Mouse (Mus musculus) intestine, embryonic 16.5 days (tissue): ENCODE results near the gene Brd9. TPM values are rescaled to one million over a fixed set of nuclear protein-coding genes. Genes with fewer than 3 reads are reported as not detected.
"Not testable (repeated sequence)": the region's sequence is repeated elsewhere in the genome, so short reads cannot be mapped to it uniquely, and the experiment has no call there.

Experiments
- ATAC-seq: fragments of 200-750 bp; cut with Nextera tagmentation; 2 replicates; pipeline ENCODE4 v1.8.0; 2017; ENCODE audit warnings: moderate TSS enrichment, moderate library complexity
- H3K27ac ChIP-seq: fragments of 300-500 bp; sonication (generic); 2 replicates; pipeline ENCODE4 v1.5.1; 2014; ENCODE audit warnings: mild to moderate bottlenecking, low read length
- H3K27me3 ChIP-seq: fragments of 300-500 bp; sonication (generic); replicated peaks from 2 replicates; pipeline ENCODE4 v1.6.1; 2014; ENCODE audit warnings: low read length, control low read depth, mixed read lengths; ENCODE audit not compliant: control insufficient read depth, insufficient read depth
- H3K36me3 ChIP-seq: fragments of 300-500 bp; sonication (generic); 2 replicates; pipeline ENCODE4 v1.6.1; 2014; ENCODE audit warnings: low read length, control low read depth; ENCODE audit not compliant: control insufficient read depth, insufficient read depth
- H3K4me1 ChIP-seq: fragments of 300-500 bp; sonication (generic); 2 replicates; pipeline ENCODE4 v1.6.1; 2014; ENCODE audit warnings: low read length, control low read depth, mixed read lengths; ENCODE audit not compliant: control insufficient read depth, insufficient read depth
- H3K4me2 ChIP-seq: fragments of 300-500 bp; sonication (generic); 2 replicates; pipeline ENCODE4 v1.6.1; 2014; ENCODE audit warnings: low read depth, low read length, control low read depth
- H3K4me3 ChIP-seq: fragments of 300-500 bp; sonication (generic); 2 replicates; pipeline ENCODE4 v1.5.1; 2014; ENCODE audit warnings: mild to moderate bottlenecking, low read length
- H3K9ac ChIP-seq: fragments of 300-500 bp; sonication (generic); 2 replicates; pipeline ENCODE4 v1.6.1; 2014; ENCODE audit warnings: low read depth, low read length
- H3K9me3 ChIP-seq: fragments of 300-500 bp; sonication (generic); 2 replicates; pipeline ENCODE4 v1.6.1; 2016; ENCODE audit warnings: low read length, control low read depth; ENCODE audit not compliant: control insufficient read depth
- WGBS: fragments of 180-500 bp; shearing (Covaris S2); extraction: QIAGEN DNeasy Blood & Tissue Kit; methylation state at CpG from one replicate; pipeline ENCODE4 v1.1.7; 2014; 5-methylcytosine and 5-hydroxymethylcytosine counted together
- microRNA-seq: library from miRNA; unstranded; fragments of <30 nt; microRNA quantifications from one replicate; pipeline ENCODE4, GENCODE M21; 2016
- polyA plus RNA-seq: library from polyadenylated mRNA; unstranded; fragments of >200 nt; fragmentation: Nextera tagmentation; extraction: Ambion mirVana; gene quantifications from 2 replicates; pipeline ENCODE4 v1.2.1, GENCODE M21; 2015

Brd9 gene
- polyA plus RNA-seq, 1 experiment from 2014 or later, result 37.4 TPM

DNA sequence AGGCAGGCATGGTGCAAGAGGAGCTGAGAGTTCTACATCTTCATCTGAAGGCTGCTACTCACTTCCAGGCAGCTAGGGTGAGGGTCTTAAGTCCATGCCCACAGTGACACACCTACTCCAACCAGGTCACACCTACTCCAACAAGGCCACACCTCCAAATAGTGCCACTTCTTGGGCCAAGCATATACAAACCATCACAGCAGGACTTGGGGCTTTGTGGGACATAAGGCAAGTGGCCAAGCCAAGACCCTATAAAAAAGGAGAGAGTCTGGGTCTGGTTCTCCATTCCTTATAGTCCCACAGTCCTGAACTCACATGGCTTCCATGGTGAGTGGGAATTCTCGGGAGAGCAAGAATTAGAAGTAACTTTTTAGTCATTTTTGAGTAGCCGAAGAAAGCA lies 70.6 kb downstream of the Brd9 start:
- ATAC-seq, H3K4me2 ChIP-seq, H3K9me3 ChIP-seq, H3K27ac ChIP-seq, H3K9ac ChIP-seq, H3K4me1 ChIP-seq, H3K4me3 ChIP-seq, H3K36me3 ChIP-seq: not testable (repeated sequence)
- WGBS, result 85% methylated on average over 2 of the region's 2 CpGs
- H3K27me3 ChIP-seq, result peaks cover 16% of the 10 kb centered on the region

DNA sequence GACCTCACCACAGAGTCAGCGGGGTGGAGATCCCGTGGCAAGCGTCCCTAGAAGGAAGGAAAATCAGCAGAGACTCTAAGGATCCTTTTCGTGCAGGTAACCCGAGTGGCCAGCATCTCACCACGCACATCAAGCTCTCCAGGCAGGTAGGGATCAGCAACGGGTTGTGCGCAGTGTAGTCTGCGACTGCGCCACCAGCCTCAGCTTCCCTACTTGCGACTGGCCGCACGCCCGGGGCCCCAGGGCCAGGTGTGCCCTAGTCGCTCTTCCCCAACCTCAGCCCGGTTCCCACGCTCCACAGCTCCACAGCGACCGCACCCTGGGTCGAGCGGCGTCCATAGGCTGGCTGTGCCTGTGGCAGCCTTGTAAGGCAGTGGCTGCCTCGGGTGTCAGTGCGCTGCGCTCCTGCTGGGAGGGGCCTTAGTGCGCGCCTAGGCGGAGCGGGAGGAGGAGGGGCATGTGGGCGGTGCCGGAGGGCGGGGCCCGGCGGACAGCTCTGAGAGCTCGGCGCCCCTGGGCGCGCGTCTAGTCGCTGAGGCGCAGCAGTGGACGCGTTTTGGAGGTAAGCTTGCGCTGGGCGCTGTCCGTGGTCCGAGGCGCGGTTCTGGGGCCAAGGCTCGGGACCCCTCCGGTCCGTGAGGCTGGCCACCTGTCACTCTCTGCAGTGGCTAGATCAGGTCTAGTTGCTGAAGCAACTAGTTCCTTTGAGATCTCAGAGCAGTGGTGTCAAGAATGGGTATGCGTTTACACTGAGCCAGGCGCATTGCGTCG lies 71.5 kb downstream of the Brd9 start, which contains the start of gene Tppp:
Tppp (plus strand) TSS at position 460 of the 771 bp plus-strand sequence.
- Histone ChIP-seq H3K9me3 (no peaks in the 10 kb centered on the region), H3K9ac (peak within 1 kb of the TSS; percentile 72), H3K4me2 (peak within 1 kb of the TSS; percentile 100), H3K36me3 (no peaks in the 10 kb centered on the region), H3K4me1 (peaks cover 9% of the 10 kb centered on the region), H3K4me3 (peak within 1 kb of the TSS; percentile 61), H3K27me3 (peaks cover 16% of the 10 kb centered on the region), H3K27ac (no peak within 1 kb of the TSS; the same call in 1 of the 2 replicates)
- WGBS, result under 1% methylated on average over 55 of the region's 56 CpGs
- peak; percentile 99 for ATAC-seq

DNA sequence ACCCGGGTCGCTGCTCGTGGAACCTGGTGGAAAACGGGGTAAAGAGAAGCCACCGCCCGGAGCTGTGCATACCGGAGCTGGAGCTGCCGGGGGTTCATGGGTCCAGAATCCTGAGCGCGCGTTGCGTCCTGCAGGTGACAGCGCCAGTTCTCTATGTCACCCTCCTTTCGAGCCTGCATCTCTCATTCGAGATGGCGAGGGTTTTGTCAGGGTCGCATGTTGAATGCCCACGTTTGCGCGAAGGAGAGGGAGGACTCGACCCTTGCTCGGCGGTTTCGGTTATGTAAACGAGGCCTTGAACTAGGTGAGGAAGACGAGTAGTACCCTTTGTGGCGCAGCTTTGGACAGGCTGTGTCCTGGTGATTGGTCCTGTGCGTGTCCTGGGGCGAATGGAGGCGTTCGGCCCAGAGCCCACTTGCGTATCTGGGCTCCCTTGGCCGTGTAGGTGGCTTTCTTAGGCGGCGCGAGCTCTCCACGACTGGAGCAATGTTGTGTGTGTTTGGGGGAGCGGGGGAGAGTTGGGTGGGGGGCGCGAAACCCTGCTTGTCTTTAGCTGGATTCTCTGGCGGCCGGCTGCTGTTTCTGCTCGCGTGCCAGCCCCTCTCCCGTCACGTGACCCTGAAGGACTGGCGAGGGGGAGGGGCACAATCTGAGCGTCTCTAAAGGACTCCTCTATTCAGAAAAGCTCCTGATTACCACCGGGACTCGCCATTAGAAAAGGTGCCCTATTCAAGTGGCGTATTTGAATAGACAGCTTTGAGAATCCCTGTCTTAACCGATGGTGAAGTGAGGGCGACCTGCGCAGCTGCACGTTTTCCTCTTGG lies 72.4 kb downstream of the Brd9 start:
- Histone ChIP-seq H3K9me3 (no peaks in the 10 kb centered on the region), H3K4me3 (peak overlapping the region; percentile 61), H3K27ac (no peak overlapping the region; the same call in 1 of the 2 replicates), H3K4me1 (peaks cover 9% of the 10 kb centered on the region), H3K9ac (peak overlapping the region; percentile 72), H3K4me2 (peak overlapping the region; percentile 100), H3K27me3 (peaks cover 16% of the 10 kb centered on the region), H3K36me3 (no peaks in the 10 kb centered on the region)
- peak; percentile 29 for ATAC-seq
- under 1% methylated on average over 55 of the region's 55 CpGs for WGBS

Small RNA genes within 50 kb of the gene (microRNA-seq; reads per million reads assigned to microRNA genes)
- gene Gm25197, result not detected

Other genes starting within 250 kb of the Brd9 start
- gene Slc6a19, start 232.9 kb upstream of the Brd9 start, polyA plus RNA-seq, result 24.9 and 40.5 TPM in 2 replicates
- 28.7 and 31.7 TPM in 2 replicates for gene Slc12a7, start 204.7 kb upstream of the Brd9 start, polyA plus RNA-seq
- gene Nkd2, start 90.2 kb upstream of the Brd9 start, polyA plus RNA-seq, result 4.1 and 4.2 TPM in 2 replicates
- gene Trip13, start within 50 bp of the Brd9 start, polyA plus RNA-seq, result 26.2 and 32.2 TPM in 2 replicates
- gene Zdhhc11, start 26.0 kb downstream of the Brd9 start, polyA plus RNA-seq, result not detected in 2 replicates
- gene Tppp, start 71.6 kb downstream of the Brd9 start, polyA plus RNA-seq, result 2.7 and 3.2 TPM in 2 replicates
- 9.9 and 12.7 TPM in 2 replicates for gene Cep72, start 124.5 kb downstream of the Brd9 start, polyA plus RNA-seq
- 8.5 and 10.3 TPM in 2 replicates for gene Slc9a3, start 183.6 kb downstream of the Brd9 start, polyA plus RNA-seq